Mouse (Mus musculus) mesoderm, embryonic 11.5 days (tissue): Measurements from ENCODE around the gene Mospd2.

ENCODE experiments used
- DNase-seq: peaks from one replicate; pipeline ENCODE4 v3.0.0-alpha.2; 2012; ENCODE audit warnings: low read depth, low spot score

The Mospd2 gene

DNA sequence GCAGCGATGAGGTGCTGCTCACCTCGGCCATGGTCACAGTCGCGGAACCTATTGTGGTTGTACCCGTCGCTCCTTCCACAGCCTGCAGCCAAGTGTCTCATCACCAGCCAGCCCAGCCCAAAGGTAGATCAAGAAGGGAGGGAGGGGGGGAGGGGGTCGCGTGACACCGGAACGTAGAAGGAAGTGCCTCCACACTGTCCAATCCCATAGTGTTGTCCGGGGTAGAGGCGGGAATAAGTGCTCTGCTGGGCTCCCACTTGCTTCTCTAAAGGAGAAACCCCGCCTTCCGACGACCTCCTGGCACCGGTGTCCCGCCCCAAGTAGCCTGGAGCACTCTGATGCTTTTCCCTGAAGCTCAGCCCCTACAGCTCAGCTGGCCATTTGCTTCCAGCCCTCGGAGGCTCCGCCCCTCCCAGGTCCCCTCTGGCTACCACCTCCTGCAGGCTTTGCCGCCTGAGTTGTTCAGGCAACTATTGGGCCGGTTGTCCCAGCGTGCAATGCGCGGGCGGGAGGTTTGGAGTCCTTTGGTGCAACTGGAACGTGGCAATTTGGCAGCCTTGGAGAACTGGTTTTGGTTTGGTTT lies at the start of gene Mospd2, which contains the start of gene Fancb:
Gene Mospd2, minus strand, starts transcription at position 183 of the 583 bp plus-strand sequence.
Gene Fancb, plus strand, starts transcription at position 400 of the 583 bp plus-strand sequence.
- peak; percentile 92 for DNase-seq

DNA sequence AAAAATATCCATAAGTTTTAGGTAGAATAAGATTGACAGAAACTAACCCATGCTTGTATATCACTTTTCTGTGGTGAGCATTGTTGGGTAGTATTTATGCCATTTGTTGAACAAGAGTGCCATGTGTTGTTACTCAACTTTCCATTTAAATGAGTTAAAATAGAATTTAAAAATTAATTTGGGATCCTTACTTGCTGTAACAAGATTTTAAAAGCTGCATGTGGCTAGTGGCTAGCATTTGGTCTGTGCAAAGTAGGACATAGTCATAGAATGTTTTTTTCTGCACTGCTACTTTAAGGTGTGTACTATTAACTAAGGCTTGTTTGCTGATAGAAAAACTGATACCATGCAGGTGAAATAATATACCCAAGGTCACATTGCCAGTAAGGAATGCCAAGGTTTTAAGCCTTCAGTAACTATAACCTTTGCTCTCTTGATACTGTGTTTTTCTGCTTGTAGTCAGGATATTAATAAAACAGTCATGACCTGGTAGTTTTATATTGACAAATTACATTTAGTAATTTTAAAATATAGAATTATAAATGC lies 24.7 kb upstream of the Mospd2 start, which contains the start of gene Gm17604:
Gene Gm17604, minus strand, starts transcription at position 51 of the 546 bp plus-strand sequence.
- DNase-seq: no peak

DNA sequence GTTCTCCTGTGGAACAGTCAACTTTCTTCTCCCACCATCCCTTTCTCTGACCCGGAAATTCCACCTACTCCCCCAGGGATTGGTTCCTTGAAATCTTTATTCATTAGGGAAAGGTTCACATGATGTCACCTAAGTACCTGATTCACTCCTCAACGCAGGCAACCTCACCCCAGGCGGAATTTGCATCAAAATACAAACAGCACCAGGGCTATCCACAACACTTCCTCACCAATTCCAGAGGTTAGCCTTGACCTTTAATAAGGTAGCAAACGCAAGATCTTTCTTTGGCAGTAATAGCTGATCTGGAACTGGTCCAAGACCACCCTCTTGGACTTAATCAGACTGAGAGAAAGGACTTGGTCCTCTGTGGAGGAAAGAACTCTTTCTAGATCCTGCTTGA lies 23.0 kb upstream of the Mospd2 start:
- DNase-seq: no peak

DNA sequence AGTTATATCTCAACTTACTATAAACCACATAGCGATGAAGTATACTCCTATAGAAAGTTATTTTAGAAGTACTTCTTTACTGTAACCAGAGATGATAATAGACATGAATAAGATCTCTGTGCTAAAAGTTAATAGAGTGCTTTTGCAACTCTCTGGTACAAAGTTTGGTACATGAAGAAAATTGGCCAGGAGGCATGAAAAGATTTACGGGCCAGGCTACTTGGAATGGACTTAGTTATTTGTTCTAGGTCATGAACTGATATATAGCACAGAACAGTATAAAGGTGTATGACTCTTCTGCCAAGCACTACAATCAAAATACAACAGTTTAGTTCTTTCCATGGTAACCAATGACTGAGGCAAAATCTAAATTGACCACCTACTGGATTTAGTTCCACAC lies 1.3 kb downstream of the Mospd2 start:
- DNase-seq: no peak

DNA sequence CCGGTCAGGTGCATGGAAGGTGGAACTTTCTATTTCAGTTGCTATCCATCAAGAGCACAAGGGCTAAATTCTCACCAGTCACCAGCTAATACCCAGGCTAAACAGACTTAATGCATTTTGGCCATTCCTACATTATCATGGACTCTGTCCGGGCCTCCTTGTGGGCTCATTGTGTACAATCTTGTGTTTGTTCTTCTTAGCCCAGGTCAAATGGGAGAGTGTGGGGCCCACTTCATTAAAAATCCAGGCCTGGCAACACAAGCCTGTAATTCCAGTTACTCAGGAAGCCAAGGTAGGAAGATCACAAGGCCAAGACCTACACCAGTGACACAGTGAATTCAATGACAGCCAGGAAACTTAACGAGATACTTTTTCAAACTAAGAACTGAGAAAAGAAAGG lies 9.0 kb downstream of the Mospd2 start:
- DNase-seq: no peak

DNA sequence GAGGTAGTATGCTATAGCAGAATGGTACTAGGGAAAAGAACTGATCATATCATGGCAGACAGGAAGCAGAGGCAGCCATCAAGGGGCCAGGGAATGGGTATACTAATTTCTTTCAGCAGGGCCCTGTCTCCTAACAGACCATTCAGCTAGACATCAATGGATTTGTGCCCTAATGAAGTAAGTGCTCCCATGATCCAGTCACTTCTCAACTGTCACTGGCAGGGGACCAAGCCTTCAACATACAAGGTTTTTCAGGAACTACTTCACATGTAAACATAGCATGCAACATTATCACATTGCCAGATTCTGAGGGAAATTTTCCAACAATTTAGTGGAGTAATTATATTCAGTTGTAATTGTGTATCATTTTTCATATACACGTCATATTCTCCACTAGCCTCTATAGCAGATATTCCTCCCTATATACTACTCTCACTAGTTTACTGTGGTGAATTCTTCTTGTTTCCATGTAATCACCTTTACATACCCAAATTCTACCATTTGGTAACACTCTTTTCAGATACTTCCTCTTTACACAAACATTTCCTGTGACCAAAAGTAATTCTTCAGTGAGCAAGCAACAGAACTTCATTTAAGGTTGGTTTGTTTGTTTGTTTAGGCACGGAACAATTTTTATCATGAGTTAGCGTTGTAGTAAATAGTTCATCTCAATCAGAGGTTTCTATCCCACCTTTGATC lies 14.3 kb downstream of the Mospd2 start:
- no peak for DNase-seq

DNA sequence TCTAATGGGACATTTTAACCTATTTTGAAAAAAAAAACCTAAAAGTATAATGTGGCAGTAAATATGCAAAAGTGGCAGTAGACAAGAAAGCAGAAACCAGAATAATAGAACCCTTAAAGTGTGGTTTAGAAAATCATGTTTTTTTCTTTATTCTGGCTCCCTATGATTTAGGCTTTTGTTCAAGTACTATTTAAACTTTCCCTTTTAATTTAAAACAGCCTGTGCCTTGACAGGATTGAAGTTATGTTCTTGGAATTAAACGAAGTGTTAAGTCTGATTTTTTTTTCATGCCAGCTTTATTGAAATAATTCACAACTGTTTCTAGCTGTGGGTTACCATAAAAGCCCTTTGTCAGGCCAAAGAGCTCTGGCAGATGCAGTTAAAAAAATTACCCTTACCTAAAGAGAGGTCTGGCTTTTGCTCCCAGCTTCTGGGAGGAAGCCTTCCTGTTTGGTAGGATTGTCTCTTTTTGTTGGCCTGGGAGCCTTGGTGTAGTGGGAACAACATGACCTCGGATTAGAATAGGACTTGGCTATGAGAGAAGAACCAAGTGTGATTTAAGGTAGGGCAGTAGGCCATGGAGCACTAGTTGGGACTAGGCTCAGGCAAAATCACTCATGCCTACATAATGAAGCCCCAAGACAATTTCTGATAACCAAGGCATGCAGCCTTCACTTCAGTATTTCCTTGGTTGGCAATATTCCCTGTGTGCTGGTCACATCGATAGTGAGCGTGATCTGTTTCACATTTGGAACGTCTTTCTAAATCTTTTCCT lies 27.4 kb downstream of the Mospd2 start:
- no peak for DNase-seq

DNA sequence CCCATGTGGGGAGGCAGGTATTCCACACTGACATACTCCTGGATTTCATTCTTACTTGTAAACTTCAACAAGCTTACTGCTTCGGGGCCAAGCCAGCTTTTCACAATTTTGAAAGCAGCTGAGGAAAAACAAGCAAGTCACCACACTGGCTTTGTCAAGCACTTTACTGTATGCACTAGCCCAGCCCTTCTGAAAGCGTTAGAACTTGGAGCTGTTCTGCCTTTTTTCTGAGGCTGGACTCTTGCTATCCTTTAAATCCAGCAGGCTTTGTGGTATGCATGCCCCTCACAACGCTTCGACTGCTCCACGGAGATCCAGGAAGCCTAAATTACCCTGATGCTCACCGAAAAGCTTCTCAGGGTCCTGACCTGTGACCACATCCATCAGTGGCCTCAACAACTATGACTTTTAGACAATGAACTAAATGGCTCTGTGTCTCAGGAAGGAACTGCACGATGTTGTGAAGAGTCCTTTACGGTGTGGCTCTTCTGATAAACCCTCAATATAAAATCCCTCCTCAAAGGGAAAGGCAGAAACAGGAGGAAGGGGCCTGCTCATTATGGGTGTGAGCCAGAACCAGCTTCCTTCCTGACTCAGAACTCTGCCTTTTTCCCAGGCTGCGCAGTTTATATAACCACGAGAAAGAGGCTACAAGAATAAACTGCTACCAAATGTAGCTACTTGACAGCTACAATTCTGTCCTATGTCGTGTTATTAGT lies 28.2 kb downstream of the Mospd2 start:
- peak; percentile 2 for DNase-seq

DNA sequence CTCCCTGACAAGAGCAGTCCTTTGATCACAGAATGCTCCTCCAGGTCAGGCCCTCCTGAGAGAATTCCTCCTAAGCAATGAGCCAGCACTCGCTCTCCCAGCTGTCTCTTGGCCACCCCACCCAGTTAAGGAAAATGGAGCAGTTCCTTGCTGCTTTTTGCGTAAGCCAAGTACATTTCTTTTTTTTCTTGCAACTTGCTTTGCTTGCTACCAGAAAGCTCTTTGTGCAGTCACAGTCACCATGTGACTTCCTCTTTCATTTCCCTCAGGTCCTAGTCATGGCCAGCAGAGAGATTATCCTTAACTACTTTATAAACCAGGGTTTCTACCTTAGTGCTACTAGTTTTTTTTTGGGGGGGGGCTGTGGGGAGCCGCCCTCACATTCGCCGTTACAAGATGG lies 38.6 kb downstream of the Mospd2 start:
- no peak for DNase-seq

DNA sequence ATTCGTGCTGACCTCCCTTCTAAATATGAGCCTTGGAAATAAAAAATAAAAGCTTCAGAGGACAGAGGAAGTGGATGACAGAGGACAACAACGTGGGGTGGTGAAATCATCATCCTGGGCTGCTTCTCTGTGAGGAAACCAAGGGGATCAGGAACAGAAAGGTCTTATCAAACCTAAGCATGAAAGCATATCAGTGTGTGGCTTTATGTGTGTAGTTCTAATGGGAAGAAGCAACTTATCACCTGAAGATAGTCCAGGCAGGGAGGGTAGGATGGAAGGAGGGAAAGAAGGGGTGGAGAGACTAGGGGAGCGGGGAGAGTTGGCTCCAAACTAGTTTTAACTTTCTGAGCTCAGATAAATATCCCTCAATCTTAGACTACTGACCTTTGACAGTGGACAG lies 67.2 kb downstream of the Mospd2 start:
- no peak for DNase-seq

DNA sequence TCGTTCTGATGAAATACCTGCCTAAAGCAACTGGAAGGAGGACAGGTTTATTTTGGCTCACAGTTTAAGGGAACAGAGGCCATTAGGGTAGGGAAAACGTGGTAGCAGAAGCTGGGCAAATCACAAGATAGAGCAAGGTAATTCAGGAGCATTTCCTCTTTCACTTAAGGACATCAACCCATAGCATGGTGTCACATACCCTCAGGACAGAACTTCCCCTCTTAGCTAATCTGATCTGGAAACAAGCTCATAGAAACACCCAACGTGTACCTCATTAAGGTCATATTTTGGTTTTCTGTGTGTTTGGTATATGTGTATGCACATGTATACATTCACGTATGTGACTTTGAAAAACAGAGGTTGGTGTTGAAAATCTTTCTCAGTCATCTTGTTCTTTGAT lies 68.0 kb downstream of the Mospd2 start:
- no peak for DNase-seq

DNA sequence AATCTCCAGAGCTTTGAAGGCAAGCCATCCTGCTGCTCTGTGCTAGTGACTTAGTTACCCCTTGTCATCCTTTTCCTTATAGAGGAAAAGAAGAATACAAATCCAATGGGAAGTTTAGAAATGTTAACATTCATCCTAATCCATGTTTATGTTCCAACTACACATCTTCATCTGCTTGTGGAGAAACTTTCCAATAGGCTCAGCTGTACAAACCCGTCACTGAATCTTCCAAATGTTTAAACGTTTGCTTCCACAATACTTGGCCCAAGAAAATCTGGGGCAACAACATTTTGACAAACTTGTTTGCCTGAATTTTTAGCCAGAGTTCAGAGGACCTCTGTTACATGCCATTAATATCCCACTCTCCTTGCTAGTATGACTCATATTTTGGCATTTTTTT lies 78.3 kb downstream of the Mospd2 start:
- no peak for DNase-seq

DNA sequence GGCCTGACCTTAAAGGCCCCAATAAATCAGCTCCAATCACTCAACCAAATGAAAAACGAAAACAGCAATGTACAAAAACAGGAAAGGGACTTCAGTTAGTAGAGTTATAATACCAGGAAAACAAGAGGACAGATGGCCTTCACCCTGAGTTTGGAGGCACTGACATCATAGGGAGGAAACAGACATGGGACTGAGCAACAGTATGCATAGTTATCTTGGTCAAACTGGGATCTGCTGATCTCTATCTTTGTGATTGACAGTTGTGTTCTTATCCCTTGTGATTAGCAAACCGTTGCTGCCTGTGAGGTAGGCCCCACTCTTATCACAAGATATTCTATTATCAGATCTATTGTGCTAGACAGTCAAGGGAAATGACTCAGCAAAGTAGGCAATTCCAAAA lies 80.4 kb downstream of the Mospd2 start:
- DNase-seq: no peak

DNA sequence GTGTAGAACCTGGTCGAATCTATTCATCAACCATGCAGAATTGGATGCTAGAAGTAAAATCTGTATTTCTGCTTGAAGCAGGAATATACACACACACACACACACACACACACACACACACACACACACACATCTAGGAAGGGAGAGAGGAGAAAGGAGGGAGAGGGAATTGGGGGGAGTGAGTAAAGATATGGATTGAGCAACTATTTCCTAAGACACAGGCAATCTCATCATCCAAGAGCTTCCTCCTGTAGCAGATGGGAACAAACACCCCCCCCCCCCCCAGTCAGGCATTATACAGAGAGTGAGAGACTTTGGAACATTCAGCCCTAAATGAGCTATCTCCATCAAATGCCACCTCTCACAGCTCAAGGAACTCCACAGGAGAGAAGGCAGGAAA lies 93.9 kb downstream of the Mospd2 start:
- DNase-seq: no peak
